Mouse (Mus musculus): ENCODE results near the gene Dad1.

Gene Dad1

DNA sequence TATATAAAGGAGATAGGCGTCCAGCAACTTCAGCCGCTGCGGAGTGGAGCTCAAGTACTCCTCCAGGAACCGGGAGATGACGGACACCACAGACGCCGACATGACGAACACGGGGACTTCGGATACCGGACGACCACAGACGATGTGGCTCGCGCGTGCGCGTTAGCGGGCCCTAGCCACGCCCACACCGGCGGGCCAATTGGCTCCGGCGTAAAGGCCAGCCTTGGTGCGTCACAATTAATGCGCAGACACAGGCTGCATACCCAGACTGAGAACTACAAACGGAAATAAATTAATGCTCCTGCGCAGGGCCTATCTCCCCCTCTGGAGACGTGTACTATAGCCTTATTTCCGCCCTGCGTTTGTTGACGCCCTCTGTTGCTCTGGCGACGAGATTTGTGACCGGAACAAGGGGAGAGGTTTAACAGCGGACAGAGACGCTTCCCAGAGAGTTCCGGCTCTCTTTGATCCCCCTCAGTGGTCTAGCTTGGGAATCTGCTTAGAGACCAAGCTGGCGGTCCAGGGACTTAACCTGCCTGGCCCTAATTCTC lies at the start of gene Dad1, which contains the start of gene Abhd4:
Dad1 (minus strand) TSS at position 364 of the 551 bp plus-strand sequence.
Abhd4 (plus strand) TSS at position 448 of the 551 bp plus-strand sequence.
- peak; percentile 98 for DNase-seq

- DNase-seq: no peak
Measured at GRCm38 (mm10) chr14:54300676-54301075, 46.8 kb upstream of the Dad1 start.

DNA sequence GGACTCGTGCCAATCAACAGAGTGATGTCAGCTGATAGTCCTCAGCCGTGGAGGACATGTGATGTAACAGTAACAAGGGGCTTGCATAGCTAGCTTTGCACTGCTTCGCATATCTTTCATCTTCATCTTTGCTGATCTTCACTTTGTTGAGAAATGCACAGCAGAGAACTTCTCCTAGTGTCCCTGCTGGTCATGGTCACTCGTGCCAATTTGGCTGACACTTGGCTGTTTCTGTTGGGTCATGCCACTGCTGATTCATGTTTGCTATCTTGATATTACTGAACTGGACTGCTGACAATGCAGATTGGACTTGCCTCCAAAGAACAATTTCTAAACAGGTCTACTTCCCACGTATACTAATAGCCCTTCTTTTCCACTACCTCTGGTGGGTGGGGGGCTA lies 46.2 kb upstream of the Dad1 start:
- no peak for DNase-seq

DNA sequence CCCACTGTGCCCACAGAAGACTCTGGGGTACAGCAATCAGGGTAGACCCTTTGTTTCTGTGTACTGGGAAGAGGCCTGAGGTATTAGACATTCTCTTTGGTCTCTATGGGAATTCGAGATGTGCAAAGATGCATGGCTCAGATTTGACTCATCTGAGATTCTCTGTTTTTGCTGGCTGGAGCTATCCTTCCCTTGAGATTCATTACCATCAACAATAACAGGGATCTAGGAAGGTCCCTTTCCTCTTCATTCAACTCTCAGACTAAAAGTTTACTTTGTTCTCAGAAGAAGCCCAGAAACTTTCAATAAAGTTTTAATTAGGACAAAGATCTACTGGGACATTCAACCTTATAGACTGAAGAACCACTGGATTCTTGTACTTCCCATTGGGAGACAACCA lies 30.9 kb upstream of the Dad1 start, which contains the start of gene Olfr49:
Olfr49 (minus strand) TSS at position 101 of the 400 bp plus-strand sequence.
- DNase-seq: no peak

DNA sequence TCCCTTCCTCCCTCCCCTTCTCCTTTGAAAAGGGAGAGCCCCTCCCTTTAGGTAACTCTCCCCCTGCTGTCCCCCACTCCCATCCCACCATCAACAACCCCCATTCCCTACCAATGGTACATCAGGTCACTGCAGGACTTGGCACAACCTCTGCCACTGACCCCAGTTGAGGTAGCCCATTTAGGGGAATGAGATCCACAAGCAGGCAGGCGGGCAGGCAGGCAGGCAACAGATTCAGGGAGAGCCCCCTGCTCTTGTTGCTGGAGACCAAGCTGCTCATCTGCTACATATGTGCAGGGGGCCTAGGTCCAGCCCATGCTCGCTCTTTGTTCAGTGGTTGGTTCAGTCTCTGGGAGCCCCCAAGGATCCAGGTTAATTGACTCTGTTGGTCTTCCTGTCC lies 22.5 kb upstream of the Dad1 start:
- no peak for DNase-seq

DNA sequence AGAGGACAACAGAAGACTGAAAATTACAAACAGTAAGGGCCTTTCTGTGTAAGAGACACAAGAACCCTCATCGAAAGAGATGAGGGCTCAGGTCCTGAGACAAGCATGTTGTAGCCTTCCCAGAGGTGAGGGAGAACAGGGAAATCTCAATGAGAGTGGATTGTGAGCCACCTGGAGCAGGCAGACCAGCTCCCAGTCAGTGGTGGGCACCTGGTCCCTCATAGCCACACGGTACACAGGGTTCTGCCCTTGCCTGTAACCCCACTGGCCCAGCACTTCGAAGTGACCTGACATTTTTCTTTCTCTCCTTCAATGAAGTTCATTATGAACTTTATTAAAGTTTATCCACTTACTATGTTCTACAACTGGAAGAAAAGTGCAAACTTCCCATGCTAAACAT lies 18.8 kb upstream of the Dad1 start:
- no peak for DNase-seq

GRCm38 (mm10) chr14:54271976-54272606 lies 18.2 kb upstream of the Dad1 start:
- no peak for DNase-seq

GRCm38 (mm10) chr14:54270413-54270812 lies 16.5 kb upstream of the Dad1 start:
- no peak for DNase-seq

DNA sequence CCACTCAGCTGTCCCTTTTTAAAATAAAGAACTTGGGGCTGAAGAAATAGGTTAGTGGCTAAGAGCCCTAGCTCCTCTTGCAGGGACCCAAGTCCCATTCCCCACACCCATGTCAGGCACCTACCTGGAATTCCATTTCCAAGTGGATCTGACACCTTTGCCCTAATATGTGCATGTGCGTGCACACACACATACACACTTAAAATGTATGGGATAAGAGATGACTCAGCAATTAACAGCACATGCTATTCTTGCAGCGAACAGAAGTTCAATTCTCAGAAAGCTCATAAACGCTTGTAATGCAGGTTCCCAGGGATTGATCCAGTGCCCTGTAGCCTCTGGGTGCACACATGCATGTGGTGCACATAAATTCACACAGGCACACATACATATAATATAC lies 15.7 kb upstream of the Dad1 start:
- no peak for DNase-seq

DNA sequence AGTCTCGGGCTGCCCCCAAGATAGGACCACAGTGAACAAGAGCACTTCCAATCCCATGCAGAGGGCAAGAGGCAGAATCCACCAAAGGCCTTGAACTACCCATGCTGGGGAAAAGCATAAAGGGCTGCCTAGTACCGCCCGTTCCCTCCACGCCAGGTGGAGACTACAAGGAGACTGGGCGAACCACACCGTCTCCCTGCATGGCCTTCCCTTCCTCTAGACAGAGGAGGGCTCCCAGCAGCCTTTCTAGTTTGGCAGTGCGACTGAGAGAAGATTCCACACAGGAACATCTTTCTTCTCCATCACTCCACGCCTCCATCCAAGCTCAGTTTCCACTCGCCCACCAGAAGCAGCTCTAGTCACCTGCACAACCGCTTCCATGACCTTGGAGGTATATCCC lies 14.1 kb upstream of the Dad1 start:
- DNase-seq: no peak

DNA sequence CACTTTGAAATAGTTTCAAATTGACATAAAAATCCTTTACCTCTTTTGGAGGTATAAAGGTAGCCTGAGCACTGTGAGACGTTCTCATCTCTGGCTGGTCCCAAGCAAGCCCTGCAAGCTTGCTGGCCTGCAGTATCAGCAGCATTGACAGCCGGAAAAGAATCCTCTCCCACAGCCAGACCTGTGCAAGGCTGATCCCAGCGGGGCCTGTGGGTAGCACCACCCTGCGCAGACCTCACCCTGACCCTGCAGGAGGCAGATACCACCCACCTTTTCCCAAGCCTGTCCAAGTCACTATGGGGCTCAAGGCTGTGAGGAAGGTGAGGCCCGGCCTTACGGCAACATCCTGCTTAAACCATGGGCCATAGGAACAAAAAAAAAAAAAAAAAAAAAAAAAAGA lies 12.0 kb upstream of the Dad1 start:
- DNase-seq: no peak

DNA sequence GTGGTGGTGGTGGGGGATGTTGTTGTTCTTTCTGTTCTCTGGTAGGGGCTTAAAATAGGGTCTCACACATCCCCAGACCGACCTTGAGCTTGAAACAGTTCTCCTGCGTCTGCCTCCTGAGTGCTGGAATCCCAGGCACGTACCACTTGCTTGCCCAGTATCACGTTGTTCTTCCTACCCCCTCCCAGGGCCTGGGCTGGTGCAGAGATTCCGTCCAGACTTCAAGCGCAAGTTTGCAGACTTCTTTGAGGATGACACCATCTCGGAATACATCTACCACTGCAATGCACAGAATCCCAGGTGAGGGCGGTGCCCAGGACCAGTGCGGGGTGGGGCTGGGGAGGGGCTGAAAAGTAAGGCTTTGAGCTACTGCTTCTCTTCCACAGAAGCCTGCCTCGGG lies 11.2 kb upstream of the Dad1 start:
- DNase-seq: no peak

DNA sequence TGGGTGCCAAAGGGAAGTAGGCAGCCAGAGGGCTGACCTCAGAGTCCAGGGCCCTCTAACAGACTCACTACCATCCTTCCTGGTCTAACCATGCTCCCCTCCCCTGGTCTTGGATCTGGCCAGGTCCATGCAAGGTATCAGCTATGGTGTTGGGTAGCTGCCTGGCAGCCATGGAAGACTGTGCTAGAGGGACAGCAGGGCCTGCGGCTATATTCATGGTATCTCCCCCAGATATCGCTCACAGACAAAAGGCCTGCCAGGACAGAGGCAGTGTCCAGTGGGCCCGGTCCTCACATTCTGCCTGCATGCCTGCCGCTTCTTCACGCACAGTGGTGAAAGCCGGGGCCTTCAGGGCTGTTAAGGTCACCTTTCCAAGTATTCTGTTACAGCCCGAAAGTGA lies 10.3 kb upstream of the Dad1 start:
- no peak for DNase-seq

GRCm38 (mm10) chr14:54263099-54263498 lies 9.2 kb upstream of the Dad1 start:
- no peak for DNase-seq

DNA sequence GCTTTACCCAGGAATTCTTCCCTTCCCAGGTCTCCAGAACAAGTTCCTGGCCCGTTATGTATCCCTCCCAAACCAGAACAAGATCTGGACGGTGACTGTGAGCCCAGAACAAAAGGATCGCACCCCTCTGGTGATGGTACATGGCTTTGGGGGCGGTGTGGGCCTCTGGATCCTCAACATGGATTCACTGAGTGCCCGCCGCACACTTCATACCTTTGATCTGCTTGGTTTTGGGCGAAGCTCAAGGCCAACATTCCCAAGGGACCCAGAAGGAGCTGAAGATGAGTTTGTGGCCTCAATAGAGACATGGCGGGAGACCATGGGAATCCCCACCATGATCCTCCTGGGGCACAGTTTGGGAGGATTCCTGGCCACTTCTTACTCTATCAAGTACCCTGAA lies 8.7 kb upstream of the Dad1 start:
- DNase-seq: no peak

DNA sequence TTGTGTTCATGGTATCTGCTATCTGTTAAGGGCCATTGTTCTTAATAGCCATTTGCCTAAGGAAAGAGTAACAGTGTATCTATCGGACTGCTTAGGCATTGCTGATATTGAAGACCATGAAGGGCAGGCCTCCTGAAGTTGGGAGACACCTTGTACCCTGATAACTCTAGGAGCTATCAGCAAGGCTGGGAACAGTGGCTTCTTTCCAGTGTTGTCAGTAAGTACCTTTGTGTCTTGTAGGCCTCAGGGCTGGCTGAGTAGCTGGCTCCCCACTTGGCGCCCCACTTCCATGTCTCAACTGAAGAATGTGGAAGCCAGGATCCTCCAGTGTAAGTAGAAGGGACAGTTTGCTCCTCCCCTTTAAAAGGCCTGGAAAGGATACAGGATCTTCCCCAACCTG lies 7.5 kb upstream of the Dad1 start:
- DNase-seq: no peak

DNA sequence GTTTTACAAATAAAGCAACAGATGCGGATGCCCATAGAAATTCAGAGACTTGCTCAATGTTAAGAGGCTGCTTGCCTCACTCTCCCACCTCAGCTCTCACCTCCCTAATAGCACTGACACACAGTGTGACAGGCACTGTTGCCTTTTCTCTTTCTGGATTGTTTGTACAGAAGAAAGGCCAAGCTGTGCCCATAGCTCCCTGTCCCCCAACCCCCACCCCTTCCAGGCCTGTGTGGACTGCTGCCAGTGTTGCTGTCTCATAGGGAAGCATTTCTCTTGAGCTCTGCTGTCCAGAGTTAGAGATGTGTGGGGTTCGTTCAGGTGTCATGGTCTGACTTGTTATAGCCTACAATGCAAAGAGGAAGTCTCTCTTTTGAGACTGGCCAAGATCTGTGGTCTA lies 6.3 kb upstream of the Dad1 start:
- no peak for DNase-seq

- DNase-seq: no peak
Measured at GRCm38 (mm10) chr14:54259722-54260085, 5.8 kb upstream of the Dad1 start.

- DNase-seq: peak; percentile 85
Measured at GRCm38 (mm10) chr14:54259003-54259721, 5.3 kb upstream of the Dad1 start.

DNA sequence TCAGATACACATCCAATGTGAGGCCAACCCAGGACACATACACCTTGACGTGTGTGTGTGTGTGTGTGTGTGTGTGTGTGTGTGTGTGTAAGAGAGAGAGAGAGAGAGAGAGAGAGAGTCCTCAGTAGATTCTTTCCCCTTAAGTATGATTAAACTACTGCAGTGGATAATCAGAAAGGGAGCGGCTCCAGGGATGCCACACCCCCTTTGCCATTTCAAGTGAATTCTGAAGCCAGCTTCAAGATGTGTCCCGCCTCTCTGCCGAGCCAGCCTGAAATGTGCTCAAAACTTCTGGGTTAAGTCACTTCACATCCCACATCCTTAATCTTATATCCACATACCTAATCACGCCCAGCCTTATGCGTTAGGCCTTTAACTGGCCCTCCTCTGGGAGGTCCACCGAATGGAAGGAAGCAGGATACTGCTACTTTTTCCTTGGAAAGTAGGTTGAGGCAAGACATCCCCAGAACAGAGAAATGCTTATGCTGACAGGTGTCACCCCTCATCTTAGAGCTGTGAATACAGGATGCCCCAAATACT lies 4.3 kb upstream of the Dad1 start:
- DNase-seq: no peak

DNA sequence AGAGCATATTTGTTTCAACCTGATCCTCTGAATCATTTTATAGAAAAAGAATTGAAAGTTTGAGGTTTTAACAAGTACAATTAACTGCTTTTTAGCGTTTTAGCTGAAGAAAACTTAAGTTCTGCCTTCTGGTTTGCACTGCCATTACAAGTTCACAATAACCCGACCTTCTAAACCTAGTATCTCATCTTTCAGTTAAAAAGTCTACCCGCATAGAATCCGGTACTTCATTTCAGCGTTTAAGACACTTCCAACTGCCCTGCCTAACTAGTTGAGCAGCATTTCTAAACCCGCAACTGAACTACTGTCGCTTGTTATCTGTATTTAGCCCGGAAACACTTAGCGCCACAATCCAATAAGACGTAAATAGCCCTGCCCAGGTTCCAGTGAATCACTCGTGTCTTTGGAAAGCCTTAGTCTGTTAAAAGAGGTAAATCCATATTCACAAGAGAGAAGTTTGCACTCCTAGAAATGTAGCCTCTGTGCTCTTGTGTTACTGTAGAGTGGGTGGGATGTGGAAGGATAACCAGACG lies 832 bp upstream of the Dad1 start:
- no peak for DNase-seq

DNA sequence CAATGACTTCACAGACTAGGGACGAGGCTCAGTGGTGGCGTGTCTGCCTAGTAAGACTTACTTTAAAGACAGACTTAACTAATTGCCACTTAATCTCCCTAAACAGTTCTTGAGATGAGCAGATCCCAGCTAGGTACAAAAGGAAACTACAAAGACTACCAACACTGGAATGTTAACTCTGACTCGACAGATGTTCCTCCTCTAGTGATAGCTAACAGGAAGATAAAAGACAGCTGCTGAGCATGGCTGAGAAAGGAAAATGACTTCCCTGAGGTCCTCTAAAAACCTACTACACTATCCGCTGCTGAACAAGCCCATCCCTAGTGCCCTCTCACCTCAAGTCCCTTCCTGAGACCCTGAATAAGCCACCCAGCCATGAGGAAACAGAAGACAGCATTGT lies 3.8 kb downstream of the Dad1 start:
- DNase-seq: no peak

DNA sequence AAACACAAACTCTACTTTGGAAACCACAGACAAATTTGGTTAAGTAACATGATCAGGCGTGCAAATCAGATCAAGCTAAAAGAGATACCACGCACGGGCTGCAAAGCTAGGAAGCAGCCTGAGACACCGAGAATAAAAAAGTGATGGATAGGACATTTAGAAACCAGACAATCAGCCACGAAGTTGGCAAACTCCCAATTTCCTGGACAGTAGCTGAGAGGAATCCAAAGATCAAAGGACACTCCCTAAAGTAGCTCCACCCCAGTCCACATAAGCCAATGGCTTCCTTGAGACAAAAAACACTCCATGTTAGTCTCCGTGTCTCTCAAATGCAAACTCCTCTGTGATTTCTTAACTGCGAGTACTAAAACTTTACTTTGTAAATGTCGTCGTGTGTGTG lies 4.6 kb downstream of the Dad1 start:
- no peak for DNase-seq

- no peak for DNase-seq
Measured at GRCm38 (mm10) chr14:54246232-54246631, 7.7 kb downstream of the Dad1 start.
